Mouse (Mus musculus) liver, postnatal 0 days (tissue): ENCODE data around the gene Il22ra2.

ENCODE experiments used
- CTCF ChIP-seq: sonication (generic); IDR thresholded peaks from 2 replicates; pipeline ENCODE4 v1.5.1; 2016; ENCODE audit warnings: antibody characterized with exemption, low read depth
- EP300 ChIP-seq: IDR thresholded peaks from 2 replicates; pipeline ENCODE4 v1.6.1; 2016; ENCODE audit warnings: antibody characterized with exemption, low read depth, mild to moderate bottlenecking

- no peak for TF ChIP-seq CTCF
- no peak for TF ChIP-seq EP300
Observed at GRCm38 (mm10) chr10:19600093-19600420, 21.7 kb upstream of the Il22ra2 start.
